Mouse (Mus musculus): ENCODE results near the gene Tgm5. TPM values are rescaled to one million over a fixed set of nuclear protein-coding genes. Genes with fewer than 3 reads are reported as not detected.
"Not testable (repeated sequence)": the region's sequence is repeated elsewhere in the genome, so short reads cannot be mapped to it uniquely, and the experiment has no call there.

The Tgm5 gene
- polyA plus RNA-seq, 1 experiment from 2014 or later = not detected

GRCm38 (mm10) chr2:121003586-121003985 is 82.1 kb downstream of the Tgm5 start:
- 64% methylated on average over 2 of the region's 2 CpGs for WGBS
- H3K4me1 ChIP-seq (ENCODE audit: control insufficient read depth, insufficient read depth, low read length) = no peaks in the 10 kb centered on the region
- no peak for ATAC-seq (replicated peaks; ENCODE audit: extremely low read depth, insufficient read depth, low FRiP score)

GRCm38 (mm10) chr2:120998863-120999262 is 86.8 kb downstream of the Tgm5 start:
- no peaks in the 10 kb centered on the region for H3K27me3 ChIP-seq (ENCODE audit: control insufficient read depth, insufficient read depth, low read length)
- no peaks in the 10 kb centered on the region for H3K36me3 ChIP-seq (ENCODE audit: control insufficient read depth, insufficient read depth)
- WGBS = 79% methylated on average over 8 of the region's 8 CpGs
- H3K4me1 ChIP-seq (ENCODE audit: control insufficient read depth, insufficient read depth, low read length) = no peaks in the 10 kb centered on the region
- H3K4me3 ChIP-seq (ENCODE audit: low read length) = no peak overlapping the region
- no peak overlapping the region for H3K9ac ChIP-seq (ENCODE audit: low read length)
- no peaks in the 10 kb centered on the region for H3K9me3 ChIP-seq (replicated peaks; ENCODE audit: control insufficient read depth, low read length)
- no peak overlapping the region for H3K4me2 ChIP-seq (ENCODE audit: low read depth, low read length)
- no peak overlapping the region for H3K27ac ChIP-seq (ENCODE audit: low read length)
- no peak for ATAC-seq (replicated peaks; ENCODE audit: extremely low read depth, insufficient read depth, low FRiP score)

More at GRCm38 (mm10) chr2:121003586-121003985, 82.1 kb downstream of the Tgm5 start:
- Histone ChIP-seq H3K9ac (ENCODE audit: low read length) (no peak overlapping the region), H3K9me3 (replicated peaks; ENCODE audit: control insufficient read depth, low read length) (no peaks in the 10 kb centered on the region), H3K27me3 (ENCODE audit: control insufficient read depth, insufficient read depth, low read length) (no peaks in the 10 kb centered on the region), H3K4me2 (ENCODE audit: low read depth, low read length) (no peak overlapping the region), H3K27ac (ENCODE audit: low read length) (no peak overlapping the region), H3K4me3 (ENCODE audit: low read length) (no peak overlapping the region), H3K36me3 (ENCODE audit: control insufficient read depth, insufficient read depth) (no peaks in the 10 kb centered on the region)

- H3K27me3 ChIP-seq (ENCODE audit: control insufficient read depth, insufficient read depth, low read length); H3K9ac ChIP-seq (ENCODE audit: low read length); H3K36me3 ChIP-seq (ENCODE audit: control insufficient read depth, insufficient read depth); H3K27ac ChIP-seq (ENCODE audit: low read length); H3K9me3 ChIP-seq (replicated peaks; ENCODE audit: control insufficient read depth, low read length); H3K4me2 ChIP-seq (ENCODE audit: low read depth, low read length); H3K4me1 ChIP-seq (ENCODE audit: control insufficient read depth, insufficient read depth, low read length); ATAC-seq (replicated peaks; ENCODE audit: extremely low read depth, insufficient read depth, low FRiP score); H3K4me3 ChIP-seq (ENCODE audit: low read length): not testable (repeated sequence)
- 75% methylated on average over 1 of the region's 1 CpGs for WGBS
Measured at GRCm38 (mm10) chr2:120996607-120997006, 89.0 kb downstream of the Tgm5 start.

Other genes with a start within 250 kb of the Tgm5 start
- gene Cdan1, start 235.7 kb downstream of the Tgm5 start, polyA plus RNA-seq (2015; fragmentation: Nextera tagmentation; extraction: Ambion mirVana) = 4.4 and 6.9 TPM in 2 replicates
- gene Ttbk2, start 235.2 kb downstream of the Tgm5 start, polyA plus RNA-seq (2015; fragmentation: Nextera tagmentation; extraction: Ambion mirVana) = 2.1 and 2.2 TPM in 2 replicates
- gene Ubr1, start 115.1 kb downstream of the Tgm5 start, polyA plus RNA-seq (2015; fragmentation: Nextera tagmentation; extraction: Ambion mirVana) = 18.5 and 22.0 TPM in 2 replicates
- gene Tmem62, start 108.8 kb downstream of the Tgm5 start, polyA plus RNA-seq (2015; fragmentation: Nextera tagmentation; extraction: Ambion mirVana) = 1.9 and 2.4 TPM in 2 replicates
- gene Ccndbp1, start 77.4 kb downstream of the Tgm5 start, polyA plus RNA-seq (2015; fragmentation: Nextera tagmentation; extraction: Ambion mirVana) = 42.3 and 45.7 TPM in 2 replicates
- gene Epb42, start 48.8 kb downstream of the Tgm5 start, polyA plus RNA-seq (2015; fragmentation: Nextera tagmentation; extraction: Ambion mirVana) = 1.1 and 1.3 TPM in 2 replicates
- not detected in 2 replicates for gene Tgm7, start 24.0 kb upstream of the Tgm5 start, polyA plus RNA-seq (2015; fragmentation: Nextera tagmentation; extraction: Ambion mirVana)
- gene Adal, start 54.6 kb upstream of the Tgm5 start, polyA plus RNA-seq (2015; fragmentation: Nextera tagmentation; extraction: Ambion mirVana) = 14.9 and 19.7 TPM in 2 replicates
- 19.0 and 20.1 TPM in 2 replicates for gene Lcmt2, start 54.8 kb upstream of the Tgm5 start, polyA plus RNA-seq (2015; fragmentation: Nextera tagmentation; extraction: Ambion mirVana)
- 34.1 and 36.1 TPM in 2 replicates for gene Tubgcp4, start 84.8 kb upstream of the Tgm5 start, polyA plus RNA-seq (2015; fragmentation: Nextera tagmentation; extraction: Ambion mirVana)
- gene Zscan29, start 85.3 kb upstream of the Tgm5 start, polyA plus RNA-seq (2015; fragmentation: Nextera tagmentation; extraction: Ambion mirVana) = 6.3 and 7.1 TPM in 2 replicates
- gene Trp53bp1, start 185.6 kb upstream of the Tgm5 start, polyA plus RNA-seq (2015; fragmentation: Nextera tagmentation; extraction: Ambion mirVana) = 34.5 and 42.4 TPM in 2 replicates
- gene Map1a, start 203.8 kb upstream of the Tgm5 start, polyA plus RNA-seq (2015; fragmentation: Nextera tagmentation; extraction: Ambion mirVana) = 3.7 and 4.0 TPM in 2 replicates

Data from heart, embryonic 16.5 days (tissue).